ENCODE assay signal across 7 mouse cellular contexts in genomic region chr7:145221841-145222689, GRCm38 (mm10). TPM values are rescaled to one million over a fixed set of nuclear protein-coding genes. Genes with fewer than 3 reads are reported as not detected.
A peak's percentile ranks its signal among the peaks of the same experiment; 100 is the strongest.
DNase-seq lines count a peak whose midpoint lies in the region; ATAC-seq lines count a peak whose summit lies in the region.

No protein-coding gene starts in this region.

- peak overlapping the region; percentile 31; the same call in 1 of the 2 replicates for H3K9ac ChIP-seq in heart, embryonic 12.5 days

- ATAC-seq in heart, embryonic 12.5 days (ENCODE audit: insufficient number of reproducible peaks, low FRiP score) = peak; percentile 82

- H3K27me3 ChIP-seq in heart, embryonic 12.5 days (replicated peaks) = no peaks in the 10 kb centered on the region

- WGBS in heart, embryonic 12.5 days = 0% methylated on average over 2 of the region's 2 CpGs

- peak overlapping the region; percentile 92 for H3K27ac ChIP-seq in heart, embryonic 12.5 days (ENCODE audit: poor library complexity, severe bottlenecking)

- no peak overlapping the region for H3K4me3 ChIP-seq in heart, embryonic 12.5 days

- H3K9me3 ChIP-seq in heart, embryonic 12.5 days (replicated peaks) = no peaks in the 10 kb centered on the region

- peaks cover 32% of the 10 kb centered on the region for H3K4me1 ChIP-seq in heart, embryonic 12.5 days (replicated peaks)

- peak overlapping the region; percentile 35 for H3K4me2 ChIP-seq in heart, embryonic 12.5 days

- no peaks in the 10 kb centered on the region for H3K36me3 ChIP-seq in heart, embryonic 12.5 days

- peak; percentile 81 for DNase-seq in 416B (ENCODE audit: low read depth)
- peak; percentile 17 for DNase-seq in CD4-positive, CD25-positive, alpha-beta regulatory T cell, adult 2 months (ENCODE audit: low read depth, low spot score)
- peak; percentile 50 to 66 for DNase-seq in cerebellum, postnatal 25 days
- DNase-seq in kidney, postnatal 25 days = peak; percentile 76 to 84
- DNase-seq in lung, postnatal 25 days (ENCODE audit: low spot score) = peak; percentile 83
- DNase-seq in yolk sac, embryonic 10.5 days (ENCODE audit: low spot score) = peak; percentile 89

RNA-seq across cellular contexts. Expression of gene 1810010D01Rik, which starts 14.1 kb away (rescaled TPM):
- 0.30 and 0.36 TPM in 2 replicates for polyA plus RNA-seq in heart, embryonic 12.5 days (2016; fragmentation: Nextera tagmentation; extraction: Ambion mirVana)

Comparison
In these comparisons a context has a peak if more than half of its experiments do, and no peak if none do; other contexts are left out.
1. DNase-seq: peak in every context shown above with its lines; median percentile 89 in yolk sac, embryonic 10.5 days; 83 in lung, postnatal 25 days; 81 in 416B; 80 in kidney, postnatal 25 days; 58 in cerebellum, postnatal 25 days; 17 in CD4-positive, CD25-positive, alpha-beta regulatory T cell, adult 2 months.